Mouse (Mus musculus) heart, adult 2 months (tissue): ENCODE data around the gene Hipk3.

ENCODE experiments used
- CTCF ChIP-seq: fragments of 200-600 bp; IDR thresholded peaks from 2 replicates; pipeline ENCODE4 v1.8.1; 2022; ENCODE audit warnings: antibody characterized with exemption, mild to moderate bottlenecking, moderate library complexity
- POLR2A ChIP-seq: fragments of 200-500 bp; IDR thresholded peaks from 2 replicates; pipeline ENCODE4 v1.6.1; 2011; ENCODE audit warnings: mild to moderate bottlenecking, low read depth, low read length, control low read depth; ENCODE audit not compliant: insufficient read depth

DNA sequence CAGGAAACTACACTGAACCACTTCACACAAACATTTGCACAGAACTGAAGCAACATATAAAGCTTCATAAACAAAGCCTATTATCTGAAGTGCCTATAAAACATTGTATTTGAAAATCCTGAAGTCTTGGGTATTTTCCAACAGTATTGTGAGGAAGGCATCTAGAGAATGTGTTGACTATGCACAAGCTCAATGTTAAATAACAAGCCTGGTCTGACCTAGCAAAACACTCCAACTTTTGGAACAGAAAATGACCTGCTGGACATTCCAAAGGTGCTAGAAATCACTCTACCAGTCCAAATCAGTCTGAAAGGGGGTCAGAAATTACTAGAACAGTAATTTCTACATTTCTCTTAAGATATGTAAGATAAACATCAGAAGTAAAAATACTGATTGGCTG lies 12.1 kb downstream of the Hipk3 start:
- TF ChIP-seq CTCF, result no peak
- TF ChIP-seq POLR2A, result no peak
